Mouse (Mus musculus): ENCODE data around the gene Agtpbp1. TPM values are rescaled to one million over a fixed set of nuclear protein-coding genes. Genes with fewer than 3 reads are reported as not detected.

The Agtpbp1 gene
- 11.3 and 12.3 TPM in 2 replicates for polyA plus RNA-seq (2016; fragmentation: Nextera tagmentation; extraction: Ambion mirVana)

DNA sequence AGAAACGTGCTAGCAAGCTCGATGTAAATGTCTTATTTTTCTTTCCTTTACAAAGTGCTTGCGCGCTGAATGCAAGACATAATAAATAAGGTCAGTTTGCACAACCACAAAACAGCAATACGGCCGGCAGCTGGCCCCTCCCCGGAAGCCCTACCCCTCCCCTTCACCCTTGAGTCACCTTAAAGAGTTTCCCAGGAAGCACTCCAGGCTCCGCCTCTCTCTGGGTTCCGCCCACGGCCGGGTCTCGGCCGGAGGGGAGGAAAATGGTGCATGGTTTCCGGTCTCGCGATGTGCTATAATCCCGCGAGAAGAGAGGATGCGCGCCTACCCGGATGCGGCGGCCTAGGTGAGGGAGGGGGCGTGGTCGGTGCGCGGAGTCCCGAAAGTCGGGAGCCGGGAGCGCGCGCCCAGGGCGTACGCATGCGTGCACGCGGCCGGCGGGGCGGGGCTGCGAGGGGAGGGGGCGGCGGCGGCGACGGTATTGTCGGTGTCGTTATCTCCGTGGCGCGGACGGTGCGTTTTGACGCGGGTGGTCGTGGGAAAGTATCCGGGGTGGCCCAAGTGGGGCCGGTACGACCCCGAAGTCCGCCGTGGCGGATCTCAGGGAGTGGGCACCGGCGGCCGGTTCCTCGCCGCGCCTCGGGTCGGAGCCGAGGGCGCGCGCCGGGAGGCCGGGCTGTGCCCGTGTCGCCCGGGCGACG is at the start of gene Agtpbp1, which contains the start of gene Naa35:
Gene Agtpbp1 (minus strand): TSS at position 281 of the 701 bp plus-strand sequence.
Gene Naa35 (plus strand): TSS at position 313 of the 701 bp plus-strand sequence.
- WGBS: under 1% methylated on average over 83 of the region's 83 CpGs
- DNase-seq (ENCODE audit: low spot score): peak; percentile 99
- Histone ChIP-seq H3K9me3 (no peaks in the 10 kb centered on the region), H3K36me3 (peaks cover 33% of the 10 kb centered on the region), H3K4me1 (replicated peaks) (peaks cover 28% of the 10 kb centered on the region), H3K27ac (peak within 1 kb of the TSS; percentile 93), H3K27me3 (ENCODE audit: insufficient read depth, poor library complexity, severe bottlenecking) (no peaks in the 10 kb centered on the region), H3K4me3 (peak within 1 kb of the TSS; percentile 77)

DNA sequence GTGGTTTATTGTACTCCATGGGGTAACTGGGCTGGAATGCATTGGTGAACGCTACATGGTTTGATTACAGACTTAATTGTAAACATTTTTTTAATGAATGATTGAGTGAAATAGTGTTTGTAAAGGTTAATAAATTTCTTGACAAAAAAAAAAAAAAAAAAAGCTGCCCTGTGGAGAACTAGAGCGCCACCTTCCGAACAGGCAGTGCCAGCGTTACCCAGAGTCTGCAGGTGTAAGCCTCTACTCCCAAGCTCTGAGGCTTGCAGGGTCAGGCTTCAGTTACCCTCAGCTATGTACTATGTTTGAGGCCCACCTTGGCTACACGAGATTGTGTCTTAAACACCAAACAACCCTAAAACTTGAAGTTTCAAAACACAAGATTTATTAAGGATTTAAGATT is 49.6 kb upstream of the Agtpbp1 start:
- Histone ChIP-seq H3K4me1 (replicated peaks) (no peaks in the 10 kb centered on the region), H3K4me3 (no peak overlapping the region), H3K27me3 (ENCODE audit: insufficient read depth, poor library complexity, severe bottlenecking) (no peaks in the 10 kb centered on the region), H3K36me3 (peaks cover 100% of the 10 kb centered on the region), H3K27ac (no peak overlapping the region), H3K9me3 (no peaks in the 10 kb centered on the region)
- WGBS: 82% methylated on average over 5 of the region's 5 CpGs
- DNase-seq (ENCODE audit: low spot score): no peak

DNA sequence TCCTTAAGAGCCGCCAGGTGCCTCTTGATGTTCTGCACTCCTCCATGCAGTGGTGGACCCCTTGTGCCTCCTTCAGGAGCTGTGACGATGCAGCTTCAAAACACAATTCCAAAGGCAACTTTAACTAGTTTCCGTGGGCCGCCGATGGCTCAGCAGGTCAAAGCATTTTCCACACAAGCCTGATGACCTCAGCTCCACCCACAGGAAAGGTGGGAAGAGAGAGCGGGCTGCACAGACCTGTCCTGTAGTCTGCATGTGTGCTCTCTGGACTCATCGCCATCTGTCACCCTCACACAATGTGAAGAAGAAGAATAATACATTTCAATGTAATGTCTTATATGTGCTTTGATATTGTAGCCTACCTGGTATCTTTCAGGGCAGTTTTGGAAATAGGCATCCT is 41.7 kb upstream of the Agtpbp1 start:
- WGBS: 88% methylated on average over 7 of the region's 7 CpGs
- DNase-seq (ENCODE audit: low spot score): no peak
- peaks cover 94% of the 10 kb centered on the region for H3K36me3 ChIP-seq
- H3K4me3 ChIP-seq: no peak overlapping the region
- H3K27ac ChIP-seq: no peak overlapping the region
- no peaks in the 10 kb centered on the region for H3K4me1 ChIP-seq (replicated peaks)
- H3K9me3 ChIP-seq: no peaks in the 10 kb centered on the region
- H3K27me3 ChIP-seq (ENCODE audit: insufficient read depth, poor library complexity, severe bottlenecking): no peaks in the 10 kb centered on the region

DNA sequence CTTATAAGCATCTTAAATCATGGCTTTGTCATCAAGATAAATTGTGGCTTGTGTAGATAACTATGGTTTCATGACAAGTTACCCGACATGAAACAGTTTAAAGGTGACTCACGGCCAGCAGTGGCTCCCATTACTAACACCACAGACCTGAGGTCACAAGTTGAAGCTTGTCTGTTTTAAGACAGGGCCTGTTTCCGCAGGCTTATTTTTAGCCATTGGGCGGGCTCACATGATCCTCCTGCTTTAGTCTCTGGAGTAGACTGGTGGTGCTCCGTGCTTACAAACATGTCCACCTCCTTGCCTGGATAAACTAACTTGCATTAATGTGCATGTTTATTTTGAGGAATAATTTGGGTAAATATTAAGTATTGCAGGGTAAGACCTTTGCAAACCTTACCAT is 39.9 kb upstream of the Agtpbp1 start:
- Histone ChIP-seq H3K4me1 (replicated peaks) (no peaks in the 10 kb centered on the region), H3K4me3 (no peak overlapping the region), H3K36me3 (peaks cover 94% of the 10 kb centered on the region), H3K27ac (no peak overlapping the region), H3K27me3 (ENCODE audit: insufficient read depth, poor library complexity, severe bottlenecking) (no peaks in the 10 kb centered on the region), H3K9me3 (no peaks in the 10 kb centered on the region)
- no peak for DNase-seq (ENCODE audit: low spot score)
- WGBS: 92% methylated on average over 5 of the region's 5 CpGs

DNA sequence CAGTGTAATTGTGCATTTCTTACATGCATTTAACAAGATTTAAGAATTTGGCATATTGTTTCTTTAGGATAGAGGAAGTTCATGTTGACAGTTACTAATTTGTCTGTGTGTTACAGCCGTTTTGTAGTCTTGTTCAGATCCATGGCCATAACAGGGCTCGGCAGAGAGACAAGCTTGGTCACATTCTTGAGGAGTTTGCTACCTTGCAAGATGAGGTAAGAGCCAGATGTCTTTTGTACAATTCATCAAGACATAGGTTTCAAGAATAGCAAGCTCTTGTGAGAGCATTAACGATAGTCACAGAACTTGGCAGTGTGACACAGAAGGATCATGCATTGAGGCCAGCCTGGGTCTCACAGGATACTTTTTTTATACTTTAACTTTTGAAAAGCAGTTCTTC is 39.4 kb upstream of the Agtpbp1 start:
- 89% methylated on average over 3 of the region's 3 CpGs for WGBS
- Histone ChIP-seq H3K4me1 (replicated peaks) (no peaks in the 10 kb centered on the region), H3K9me3 (no peaks in the 10 kb centered on the region), H3K4me3 (no peak overlapping the region), H3K27ac (no peak overlapping the region), H3K27me3 (ENCODE audit: insufficient read depth, poor library complexity, severe bottlenecking) (no peaks in the 10 kb centered on the region), H3K36me3 (peaks cover 92% of the 10 kb centered on the region)
- no peak for DNase-seq (ENCODE audit: low spot score)

DNA sequence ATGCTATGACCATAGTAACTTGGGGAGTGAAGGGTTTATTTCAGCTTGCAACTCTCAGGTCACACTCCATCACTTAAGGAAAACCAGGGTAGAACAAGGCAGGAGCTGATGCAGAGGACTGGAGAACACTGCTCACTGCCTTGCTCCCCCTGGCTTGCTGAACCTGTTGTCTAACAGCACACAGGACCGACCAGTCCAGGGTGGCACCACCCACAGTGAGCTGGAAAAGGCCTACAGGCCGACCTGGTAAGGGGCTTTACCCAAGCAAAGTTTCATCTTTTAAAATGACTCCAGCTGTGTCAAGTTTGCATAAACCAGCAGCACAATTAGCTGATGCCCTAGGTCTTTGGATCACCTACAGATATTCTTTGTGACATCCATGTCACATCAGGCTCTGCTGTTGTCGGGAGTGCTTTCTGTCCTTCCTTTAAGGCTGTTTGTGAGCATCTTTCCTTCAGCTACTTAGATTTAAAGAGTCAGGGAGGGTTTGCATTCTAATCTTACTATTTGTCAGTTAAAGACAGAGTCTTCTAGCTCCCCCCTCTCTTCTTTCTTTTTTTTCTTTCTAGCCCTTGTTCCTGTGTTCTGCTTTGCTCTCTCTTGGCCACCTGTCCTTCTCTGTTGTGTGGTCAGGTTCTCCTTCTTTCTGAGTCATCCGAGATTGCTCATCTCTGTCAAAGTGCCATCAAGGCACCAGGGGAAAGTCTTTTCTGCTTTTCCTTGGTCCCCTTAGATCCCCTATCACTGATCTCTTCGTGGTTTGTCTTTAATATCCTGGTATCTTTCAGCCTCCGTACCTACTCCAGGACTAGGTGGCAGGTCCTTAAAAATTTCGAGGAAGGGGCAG is 36.8 kb upstream of the Agtpbp1 start:
- Histone ChIP-seq H3K27ac (no peak overlapping the region), H3K27me3 (ENCODE audit: insufficient read depth, poor library complexity, severe bottlenecking) (no peaks in the 10 kb centered on the region), H3K9me3 (no peaks in the 10 kb centered on the region), H3K36me3 (peaks cover 96% of the 10 kb centered on the region), H3K4me3 (no peak overlapping the region), H3K4me1 (replicated peaks) (no peaks in the 10 kb centered on the region)
- 89% methylated on average over 7 of the region's 7 CpGs for WGBS
- no peak for DNase-seq (ENCODE audit: low spot score)

DNA sequence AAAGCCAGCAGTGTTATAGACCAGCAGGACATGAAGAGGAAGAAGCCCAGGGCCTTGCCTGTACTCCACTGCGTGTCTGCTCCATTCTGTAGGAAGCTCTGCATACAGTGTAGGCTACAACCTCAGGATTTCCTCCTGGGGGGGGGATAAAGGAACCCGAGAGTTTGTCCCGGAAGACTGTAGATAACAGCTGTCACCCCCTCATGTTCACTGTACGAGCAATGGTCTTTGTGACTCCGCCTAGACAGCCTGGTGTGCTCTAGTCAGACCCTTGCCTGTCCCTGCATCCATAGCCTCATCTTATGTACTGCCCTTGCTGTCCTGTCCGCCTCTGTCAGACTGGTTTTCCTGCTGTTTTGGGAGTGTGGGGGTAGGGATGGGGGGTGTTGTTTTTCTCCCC is 33.4 kb upstream of the Agtpbp1 start:
- no peak overlapping the region for H3K27ac ChIP-seq
- H3K9me3 ChIP-seq: no peaks in the 10 kb centered on the region
- no peak for DNase-seq (ENCODE audit: low spot score)
- H3K4me3 ChIP-seq: no peak overlapping the region
- H3K36me3 ChIP-seq: peaks cover 94% of the 10 kb centered on the region
- no peaks in the 10 kb centered on the region for H3K4me1 ChIP-seq (replicated peaks)
- H3K27me3 ChIP-seq (ENCODE audit: insufficient read depth, poor library complexity, severe bottlenecking): no peaks in the 10 kb centered on the region
- WGBS: 90% methylated on average over 6 of the region's 6 CpGs

DNA sequence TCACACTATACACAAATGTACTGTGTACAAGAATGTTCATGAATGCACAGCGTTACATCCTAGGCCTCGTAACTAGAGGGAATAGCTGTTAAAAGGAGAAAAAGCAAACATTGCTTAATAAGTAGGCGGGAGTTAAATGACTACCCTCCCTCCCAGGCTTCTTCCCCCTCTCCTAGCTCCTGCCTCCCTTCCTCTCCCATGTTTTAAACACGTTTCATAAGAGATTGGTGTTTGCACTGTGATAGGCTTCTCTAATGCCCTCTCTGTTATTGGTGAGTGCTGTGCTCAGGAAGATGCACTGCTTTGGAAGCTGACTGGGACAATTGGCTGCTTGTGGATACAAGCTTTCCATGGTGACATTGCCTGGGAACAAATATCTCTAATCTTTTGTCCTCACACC is 30.5 kb upstream of the Agtpbp1 start:
- Histone ChIP-seq H3K9me3 (no peaks in the 10 kb centered on the region), H3K4me3 (no peak overlapping the region), H3K36me3 (peaks cover 95% of the 10 kb centered on the region), H3K27me3 (ENCODE audit: insufficient read depth, poor library complexity, severe bottlenecking) (no peaks in the 10 kb centered on the region), H3K27ac (no peak overlapping the region), H3K4me1 (replicated peaks) (no peaks in the 10 kb centered on the region)
- WGBS: 88% methylated on average over 4 of the region's 4 CpGs
- DNase-seq (ENCODE audit: low spot score): no peak

DNA sequence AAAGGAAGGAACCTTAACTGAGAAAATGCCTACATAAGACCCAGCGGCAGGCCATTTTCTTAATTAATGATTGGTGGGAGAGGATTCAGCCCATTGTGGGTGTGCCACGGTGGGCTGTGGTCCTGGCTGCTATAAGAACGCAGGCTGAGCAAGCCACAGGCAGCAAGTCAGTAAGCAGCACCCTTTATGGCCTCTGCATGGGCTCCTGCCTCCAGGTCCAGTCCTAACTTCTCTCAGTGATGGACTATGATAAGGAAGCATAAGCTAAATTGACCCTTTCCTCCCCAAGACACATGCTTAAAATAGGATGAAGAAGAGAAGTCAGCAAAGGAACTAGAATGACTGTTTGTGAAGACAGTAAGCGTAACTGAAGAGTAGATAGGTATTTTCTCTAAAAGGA is 30.1 kb upstream of the Agtpbp1 start:
- Histone ChIP-seq H3K27ac (no peak overlapping the region), H3K27me3 (ENCODE audit: insufficient read depth, poor library complexity, severe bottlenecking) (no peaks in the 10 kb centered on the region), H3K4me1 (replicated peaks) (no peaks in the 10 kb centered on the region), H3K36me3 (peaks cover 95% of the 10 kb centered on the region), H3K9me3 (no peaks in the 10 kb centered on the region), H3K4me3 (no peak overlapping the region)
- WGBS: 91% methylated on average over 4 of the region's 4 CpGs
- no peak for DNase-seq (ENCODE audit: low spot score)

DNA sequence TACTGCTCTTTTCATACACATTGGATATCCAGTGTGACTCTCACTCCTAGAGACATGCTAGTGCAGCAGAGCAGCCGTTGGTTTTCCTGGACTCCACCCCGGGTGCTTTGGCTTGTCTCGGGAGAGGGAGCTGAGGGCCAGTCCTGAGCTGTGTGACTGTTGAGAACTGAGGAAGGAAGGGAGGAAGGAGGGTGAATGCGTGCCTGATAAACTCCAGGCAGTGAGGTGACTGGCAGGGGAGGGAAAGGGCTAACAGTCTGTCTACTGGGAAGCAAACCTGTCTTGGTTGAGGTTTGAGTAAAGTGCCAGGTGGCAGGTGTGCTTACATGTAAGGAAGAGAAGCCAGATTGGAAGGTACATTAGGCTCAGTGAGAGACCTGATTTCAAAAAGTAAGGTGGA is 28.8 kb upstream of the Agtpbp1 start:
- no peak overlapping the region for H3K4me3 ChIP-seq

DNA sequence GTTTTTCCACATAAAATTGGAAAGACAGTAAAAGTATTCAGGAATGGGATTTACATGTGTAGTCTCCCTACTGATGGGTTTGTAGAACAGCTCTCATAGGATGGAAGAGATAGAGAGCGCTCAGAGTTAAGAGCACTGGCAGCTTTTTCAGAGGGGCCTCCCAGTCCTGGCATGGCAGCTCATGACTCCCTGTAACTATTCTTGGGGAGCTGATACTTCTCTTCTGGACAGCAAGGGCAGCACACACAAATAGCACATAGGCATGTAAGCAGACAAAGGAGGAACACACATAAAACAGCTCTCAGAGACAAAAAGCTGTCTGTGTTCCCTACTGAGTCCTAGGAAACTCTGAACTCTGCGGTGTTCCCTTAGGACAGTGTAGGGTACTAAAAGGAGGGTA is 25.4 kb upstream of the Agtpbp1 start:
- H3K4me3 ChIP-seq: no peak overlapping the region
- WGBS: 98% methylated on average over 2 of the region's 2 CpGs
- no peaks in the 10 kb centered on the region for H3K27me3 ChIP-seq (ENCODE audit: insufficient read depth, poor library complexity, severe bottlenecking)
- H3K36me3 ChIP-seq: peaks cover 100% of the 10 kb centered on the region
- H3K27ac ChIP-seq: no peak overlapping the region
- no peak for DNase-seq (ENCODE audit: low spot score)
- H3K4me1 ChIP-seq (replicated peaks): no peaks in the 10 kb centered on the region
- no peaks in the 10 kb centered on the region for H3K9me3 ChIP-seq

More for the DNA sequence above, 28.8 kb upstream of the Agtpbp1 start:
- DNase-seq (ENCODE audit: low spot score): no peak
- Histone ChIP-seq H3K4me1 (replicated peaks) (no peaks in the 10 kb centered on the region), H3K36me3 (peaks cover 97% of the 10 kb centered on the region), H3K27me3 (ENCODE audit: insufficient read depth, poor library complexity, severe bottlenecking) (no peaks in the 10 kb centered on the region), H3K27ac (no peak overlapping the region), H3K9me3 (no peaks in the 10 kb centered on the region)
- 89% methylated on average over 4 of the region's 4 CpGs for WGBS

DNA sequence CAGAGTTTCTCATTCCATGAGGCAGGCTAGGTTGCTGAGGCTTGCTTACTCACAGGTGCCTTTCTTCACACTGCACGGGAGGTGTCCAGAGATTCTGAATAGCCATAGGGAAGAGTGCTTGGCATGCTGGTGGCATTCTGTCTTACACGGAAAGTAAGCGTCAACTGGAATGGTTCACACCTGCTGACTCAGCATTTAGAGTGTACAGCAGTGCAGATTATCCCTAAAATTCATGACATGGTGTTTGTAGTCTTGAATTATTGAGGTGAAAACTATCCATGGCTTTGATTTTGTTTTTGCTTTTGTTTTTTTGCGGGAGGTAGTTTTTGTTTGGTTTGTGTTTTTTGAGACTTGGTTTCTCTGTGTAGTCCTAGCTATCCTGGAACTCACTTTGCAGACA is 24.9 kb upstream of the Agtpbp1 start:
- Histone ChIP-seq H3K9me3 (no peaks in the 10 kb centered on the region), H3K27me3 (ENCODE audit: insufficient read depth, poor library complexity, severe bottlenecking) (no peaks in the 10 kb centered on the region), H3K4me1 (replicated peaks) (no peaks in the 10 kb centered on the region), H3K27ac (no peak overlapping the region), H3K36me3 (peaks cover 100% of the 10 kb centered on the region), H3K4me3 (no peak overlapping the region)
- WGBS: 92% methylated on average over 4 of the region's 4 CpGs
- no peak for DNase-seq (ENCODE audit: low spot score)

DNA sequence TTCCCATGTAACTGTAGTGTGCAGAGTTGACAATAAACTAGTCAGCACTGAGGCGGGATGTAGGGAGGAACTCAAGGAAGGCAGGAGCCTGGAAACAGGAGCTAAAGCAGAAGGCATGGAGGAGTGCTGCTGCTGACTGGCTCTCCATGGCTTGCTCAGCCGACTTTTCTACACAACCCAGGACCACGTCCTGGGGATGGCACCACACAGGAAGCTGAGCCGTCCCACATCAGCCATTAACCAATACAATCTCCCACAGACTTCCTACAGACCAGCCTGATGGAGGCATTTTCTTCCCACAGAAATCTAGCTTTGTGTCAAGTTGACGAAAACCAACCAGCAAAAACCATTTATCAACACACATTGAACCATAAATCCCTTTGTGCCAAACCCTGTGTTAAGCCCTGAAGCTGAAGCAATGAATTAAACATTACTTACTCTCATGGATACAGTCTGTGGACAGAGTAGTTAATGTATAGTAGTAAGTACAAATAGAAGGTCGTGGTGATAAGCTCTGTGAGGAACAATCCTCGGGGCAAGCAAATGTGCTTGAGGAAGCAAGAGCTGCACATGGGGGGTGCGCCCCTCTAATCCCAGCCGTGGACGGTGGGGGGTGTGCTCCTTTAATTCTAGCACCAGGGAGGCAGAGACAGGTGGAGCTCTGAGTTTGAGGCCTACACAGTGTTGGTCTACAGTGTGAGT is 20.3 kb upstream of the Agtpbp1 start:
- peaks cover 100% of the 10 kb centered on the region for H3K36me3 ChIP-seq
- no peak overlapping the region for H3K4me3 ChIP-seq
- H3K9me3 ChIP-seq: no peaks in the 10 kb centered on the region
- H3K27me3 ChIP-seq (ENCODE audit: insufficient read depth, poor library complexity, severe bottlenecking): no peaks in the 10 kb centered on the region
- no peak overlapping the region for H3K27ac ChIP-seq
- WGBS: 93% methylated on average over 10 of the region's 10 CpGs
- H3K4me1 ChIP-seq (replicated peaks): 0 out of 2 replicates have a peak, but pooled peaks cover 3% of the 10 kb centered on the region
- DNase-seq (ENCODE audit: low spot score): no peak
